Mouse (Mus musculus): ENCODE results near the gene Ube2d1.

DNA sequence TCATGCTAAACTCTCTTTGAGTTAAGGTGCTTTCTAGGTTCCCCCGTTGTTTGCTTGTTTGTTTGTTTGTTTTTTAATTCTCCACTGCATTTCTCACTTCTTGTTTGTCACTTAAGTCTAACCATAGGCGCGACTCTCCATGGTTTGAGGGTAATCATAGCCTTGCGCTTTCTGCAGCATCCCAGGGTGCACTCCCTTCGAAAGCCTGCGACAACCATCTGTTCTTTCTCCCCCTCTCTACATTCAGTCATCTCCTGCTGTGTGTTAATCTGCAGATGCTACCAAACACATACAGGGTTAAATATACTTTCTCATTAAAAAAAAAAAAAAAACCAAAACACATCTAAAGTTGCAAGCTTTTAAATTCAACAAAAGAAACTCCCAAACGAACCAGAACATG lies 31.4 kb upstream of the Ube2d1 start:
- no peak for TF ChIP-seq CTCF (conservative IDR thresholded peaks at IDR 0.05; ENCODE audit: insufficient read depth, insufficient read length, low read depth, low read length)
- TF ChIP-seq POLR2A (IDR thresholded peaks at IDR 0.05; ENCODE audit: low read depth, low read length), result no peak
